Mouse (Mus musculus): ENCODE results near the gene Sycp2l. TPM values are rescaled to one million over a fixed set of nuclear protein-coding genes. Genes with fewer than 3 reads are reported as not detected.

Gene Sycp2l
- total RNA-seq, 1 experiment: 2.0 TPM

GRCm38 (mm10) chr13:41123666-41124225, 9.6 kb downstream of the Sycp2l start:
- H3K9ac ChIP-seq (ENCODE audit: insufficient read depth, low read depth, low read length, poor library complexity, severe bottlenecking): no peak overlapping the region
- no peak for DNase-seq (ENCODE audit: low read depth, low spot score)
- no peak overlapping the region for H3K27ac ChIP-seq (ENCODE audit: insufficient read depth, low read depth, low read length, poor library complexity, severe bottlenecking)
- no peak overlapping the region for H3K4me3 ChIP-seq (ENCODE audit: insufficient read depth in 1 of 2, low read depth in 1 of 2, low read length in 2 of 2, poor library complexity in 1 of 2, severe bottlenecking in 1 of 2)
- TF ChIP-seq ZC3H11A (IDR thresholded peaks at IDR 0.05; ENCODE audit: borderline replicate concordance, low read depth, low read length) (no peak), HCFC1 (IDR thresholded peaks at IDR 0.05; ENCODE audit: borderline replicate concordance, insufficient read depth, low read length) (no peak), ZNF384 (IDR thresholded peaks at IDR 0.05; ENCODE audit: low read depth, low read length) (no peak), MAFK (IDR thresholded peaks at IDR 0.05; ENCODE audit: insufficient read depth, low read depth, low read length) (no peak), CHD2 (IDR thresholded peaks at IDR 0.05; ENCODE audit: low read depth, low read length) (no peak)
- H3K9me3 ChIP-seq (ENCODE audit: control insufficient read depth, insufficient read depth, low read depth, low read length): no peaks in the 10 kb centered on the region
- H3K36me3 ChIP-seq (ENCODE audit: control insufficient read depth, insufficient read depth, low read length, poor library complexity, severe bottlenecking): no peaks in the 10 kb centered on the region
- in situ Hi-C loops (cut with MboI; ENCODE audit: low sequenced_read_pairs in 2 of 2, unreplicated experiment in 2 of 2): no loop called here
- no peaks in the 10 kb centered on the region for H3K4me1 ChIP-seq (ENCODE audit: control insufficient read depth in 2 of 2, insufficient read depth in 2 of 2, low read length in 2 of 2, poor library complexity in 1 of 2)

GRCm38 (mm10) chr13:41128326-41128725, 14.2 kb downstream of the Sycp2l start:
- in situ Hi-C loops (cut with MboI; ENCODE audit: low sequenced_read_pairs in 2 of 2, unreplicated experiment in 2 of 2): no loop called here

GRCm38 (mm10) chr13:41129061-41129460, 15.0 kb downstream of the Sycp2l start:
- in situ Hi-C loops (cut with MboI; ENCODE audit: low sequenced_read_pairs in 2 of 2, unreplicated experiment in 2 of 2): no loop called here
- DNase-seq (ENCODE audit: low read depth, low spot score): no peak

More at GRCm38 (mm10) chr13:41128326-41128725, 14.2 kb downstream of the Sycp2l start:
- Histone ChIP-seq H3K4me1 (ENCODE audit: control insufficient read depth in 2 of 2, insufficient read depth in 2 of 2, low read length in 2 of 2, poor library complexity in 1 of 2) (0 out of 4 replicates have a peak, but pooled peaks cover 0 to 2% of the 10 kb centered on the region in 2 experiments), H3K36me3 (ENCODE audit: control insufficient read depth, insufficient read depth, low read length, poor library complexity, severe bottlenecking) (no peaks in the 10 kb centered on the region), H3K4me3 (ENCODE audit: insufficient read depth in 1 of 2, low read depth in 1 of 2, low read length in 2 of 2, poor library complexity in 1 of 2, severe bottlenecking in 1 of 2) (no peak overlapping the region), H3K9me3 (ENCODE audit: control insufficient read depth, insufficient read depth, low read depth, low read length) (no peaks in the 10 kb centered on the region), H3K9ac (ENCODE audit: insufficient read depth, low read depth, low read length, poor library complexity, severe bottlenecking) (no peak overlapping the region), H3K27ac (ENCODE audit: insufficient read depth, low read depth, low read length, poor library complexity, severe bottlenecking) (no peak overlapping the region)
- DNase-seq (ENCODE audit: low read depth, low spot score): no peak
- TF ChIP-seq ZC3H11A (IDR thresholded peaks at IDR 0.05; ENCODE audit: borderline replicate concordance, low read depth, low read length) (no peak), MAFK (IDR thresholded peaks at IDR 0.05; ENCODE audit: insufficient read depth, low read depth, low read length) (no peak), HCFC1 (IDR thresholded peaks at IDR 0.05; ENCODE audit: borderline replicate concordance, insufficient read depth, low read length) (no peak), ZNF384 (IDR thresholded peaks at IDR 0.05; ENCODE audit: low read depth, low read length) (no peak), CHD2 (IDR thresholded peaks at IDR 0.05; ENCODE audit: low read depth, low read length) (no peak)

GRCm38 (mm10) chr13:41134901-41135300, 20.8 kb downstream of the Sycp2l start:
- no peaks in the 10 kb centered on the region for H3K9me3 ChIP-seq (ENCODE audit: control insufficient read depth, insufficient read depth, low read depth, low read length)
- no peak overlapping the region for H3K4me3 ChIP-seq (ENCODE audit: insufficient read depth in 1 of 2, low read depth in 1 of 2, low read length in 2 of 2, poor library complexity in 1 of 2, severe bottlenecking in 1 of 2)
- in situ Hi-C loops (cut with MboI; ENCODE audit: low sequenced_read_pairs in 2 of 2, unreplicated experiment in 2 of 2): no loop called here
- H3K9ac ChIP-seq (ENCODE audit: insufficient read depth, low read depth, low read length, poor library complexity, severe bottlenecking): no peak overlapping the region
- 0 out of 4 replicates have a peak, but pooled peaks cover 0 to 2% of the 10 kb centered on the region in 2 experiments for H3K4me1 ChIP-seq (ENCODE audit: control insufficient read depth in 2 of 2, insufficient read depth in 2 of 2, low read length in 2 of 2, poor library complexity in 1 of 2)
- TF ChIP-seq MAFK (IDR thresholded peaks at IDR 0.05; ENCODE audit: insufficient read depth, low read depth, low read length): no peak
- TF ChIP-seq ZC3H11A (IDR thresholded peaks at IDR 0.05; ENCODE audit: borderline replicate concordance, low read depth, low read length): peak; percentile 67
- peak; percentile 65; the same call in 1 of the 2 replicates for TF ChIP-seq ZNF384 (IDR thresholded peaks at IDR 0.05; ENCODE audit: low read depth, low read length)
- no peaks in the 10 kb centered on the region for H3K36me3 ChIP-seq (ENCODE audit: control insufficient read depth, insufficient read depth, low read length, poor library complexity, severe bottlenecking)
- peak; percentile 79 for DNase-seq (ENCODE audit: low read depth, low spot score)
- H3K27ac ChIP-seq (ENCODE audit: insufficient read depth, low read depth, low read length, poor library complexity, severe bottlenecking): no peak overlapping the region

More at GRCm38 (mm10) chr13:41129061-41129460, 15.0 kb downstream of the Sycp2l start:
- no peak overlapping the region for H3K27ac ChIP-seq (ENCODE audit: insufficient read depth, low read depth, low read length, poor library complexity, severe bottlenecking)
- no peaks in the 10 kb centered on the region for H3K9me3 ChIP-seq (ENCODE audit: control insufficient read depth, insufficient read depth, low read depth, low read length)
- no peak for TF ChIP-seq ZC3H11A (IDR thresholded peaks at IDR 0.05; ENCODE audit: borderline replicate concordance, low read depth, low read length)
- TF ChIP-seq HCFC1 (IDR thresholded peaks at IDR 0.05; ENCODE audit: borderline replicate concordance, insufficient read depth, low read length): no peak
- TF ChIP-seq MAFK (IDR thresholded peaks at IDR 0.05; ENCODE audit: insufficient read depth, low read depth, low read length): no peak
- TF ChIP-seq CHD2 (IDR thresholded peaks at IDR 0.05; ENCODE audit: low read depth, low read length): no peak
- H3K4me3 ChIP-seq (ENCODE audit: insufficient read depth in 1 of 2, low read depth in 1 of 2, low read length in 2 of 2, poor library complexity in 1 of 2, severe bottlenecking in 1 of 2): no peak overlapping the region
- H3K9ac ChIP-seq (ENCODE audit: insufficient read depth, low read depth, low read length, poor library complexity, severe bottlenecking): no peak overlapping the region
- H3K36me3 ChIP-seq (ENCODE audit: control insufficient read depth, insufficient read depth, low read length, poor library complexity, severe bottlenecking): no peaks in the 10 kb centered on the region
- 0 out of 4 replicates have a peak, but pooled peaks cover 0 to 2% of the 10 kb centered on the region in 2 experiments for H3K4me1 ChIP-seq (ENCODE audit: control insufficient read depth in 2 of 2, insufficient read depth in 2 of 2, low read length in 2 of 2, poor library complexity in 1 of 2)

Measured in ES-E14 (cell line).